ENCODE assay signal across 22 mouse cellular contexts in genomic region chr10:127776011-127776410, GRCm38 (mm10). TPM values are rescaled to one million over a fixed set of nuclear protein-coding genes. Genes with fewer than 3 reads are reported as not detected.
DNase-seq lines count a peak whose midpoint lies in the region; ATAC-seq and TF ChIP-seq lines count a peak whose summit lies in the region.
"Had no signal": no experiment of that assay in that cellular context is flagged by ENCODE, and none has a peak within 500 bp of the region (broad histone marks: within the 10 kb centered on the region; RNA-seq: fewer than 3 reads in every experiment).

Gene Rdh9 (plus strand): TSS chr10:127776386.

- DNase-seq in adrenal gland, postnatal 14 days, result no peak
- DNase-seq in adrenal gland, postnatal 4 days (ENCODE audit: low spot score in 2 of 2), result no peak
- DNase-seq in liver, embryonic 11.5 days (ENCODE audit: low spot score), result no peak
- DNase-seq in liver, postnatal 0 days, result no peak
- DNase-seq in layer of hippocampus, adult 9-10 months (ENCODE audit: low spot score), result no peak
- DNase-seq: adrenal gland, adult 8-10 months; B cell, adult 2 months; cerebellum, adult 11-12 months; cerebellum, adult 9-10 months; cerebellum, postnatal 25 days; heart, adult 2 months had no signal

- no peak within 1 kb of the TSS for H3K9ac ChIP-seq in liver, embryonic 15.5 days
- H3K9ac ChIP-seq in liver, embryonic 11.5 days (ENCODE audit: low read depth, low read length), result no peak within 1 kb of the TSS
- H3K9ac ChIP-seq in liver, postnatal 0 days (replicated peaks), result peak within 1 kb of the TSS; percentile 26; the same call in 1 of the 2 replicates
- H3K9ac ChIP-seq in neural tube, embryonic 15.5 days (replicated peaks), result no peak within 1 kb of the TSS
- H3K9ac ChIP-seq: embryonic facial prominence, embryonic 12.5 days; forebrain, embryonic 15.5 days; heart, embryonic 12.5 days; hindbrain, embryonic 14.5 days had no signal

- no peak for TF ChIP-seq CTCF in liver, postnatal 0 days (IDR thresholded peaks at IDR 0.05; ENCODE audit: low read depth)

- 42% methylated on average over 2 of the region's 2 CpGs for WGBS in liver, embryonic 15.5 days (ENCODE audit: insufficient replicate concordance)
- 67% methylated on average over 2 of the region's 2 CpGs for WGBS in liver, embryonic 11.5 days
- WGBS in liver, postnatal 0 days (ENCODE audit: insufficient replicate concordance), result 48% methylated on average over 2 of the region's 2 CpGs
- 88% methylated on average over 2 of the region's 2 CpGs for WGBS in neural tube, embryonic 15.5 days

- no peaks in the 10 kb centered on the region for H3K9me3 ChIP-seq in liver, embryonic 15.5 days (replicated peaks)
- H3K9me3 ChIP-seq in liver, embryonic 11.5 days (ENCODE audit: control insufficient read depth, low read length), result no peaks in the 10 kb centered on the region
- no peaks in the 10 kb centered on the region for H3K9me3 ChIP-seq in liver, postnatal 0 days (ENCODE audit: low read length)
- no peaks in the 10 kb centered on the region for H3K9me3 ChIP-seq in neural tube, embryonic 15.5 days (replicated peaks)
- H3K9me3 ChIP-seq: embryonic facial prominence, embryonic 12.5 days; forebrain, embryonic 15.5 days; G1E; heart, embryonic 12.5 days; hindbrain, embryonic 10.5 days had no signal

- peak; percentile 82 for TF ChIP-seq EP300 in liver, postnatal 0 days (IDR thresholded peaks at IDR 0.05; ENCODE audit: low read depth)

- H3K4me2 ChIP-seq in liver, embryonic 15.5 days, result no peak within 1 kb of the TSS
- no peak within 1 kb of the TSS for H3K4me2 ChIP-seq in liver, embryonic 11.5 days
- no peak within 1 kb of the TSS for H3K4me2 ChIP-seq in liver, postnatal 0 days (ENCODE audit: low read depth, low read length)
- no peak within 1 kb of the TSS for H3K4me2 ChIP-seq in neural tube, embryonic 15.5 days
- H3K4me2 ChIP-seq: embryonic facial prominence, embryonic 12.5 days; forebrain, embryonic 15.5 days; heart, embryonic 12.5 days; hindbrain, embryonic 14.5 days had no signal

- no peaks in the 10 kb centered on the region for H3K27me3 ChIP-seq in liver, embryonic 15.5 days
- H3K27me3 ChIP-seq in liver, embryonic 11.5 days (replicated peaks; ENCODE audit: control insufficient read depth, insufficient read depth, low read length), result no peaks in the 10 kb centered on the region
- H3K27me3 ChIP-seq in liver, postnatal 0 days (ENCODE audit: insufficient read depth, low read length), result no peaks in the 10 kb centered on the region
- H3K27me3 ChIP-seq in neural tube, embryonic 15.5 days (replicated peaks), result no peaks in the 10 kb centered on the region
- H3K27me3 ChIP-seq: embryonic facial prominence, embryonic 12.5 days; forebrain, embryonic 15.5 days; heart, embryonic 12.5 days had no signal

- no peaks in the 10 kb centered on the region for H3K36me3 ChIP-seq in liver, embryonic 15.5 days (replicated peaks)
- no peaks in the 10 kb centered on the region for H3K36me3 ChIP-seq in liver, embryonic 11.5 days (ENCODE audit: control insufficient read depth, insufficient read depth, low read length)
- H3K36me3 ChIP-seq in liver, postnatal 0 days (replicated peaks; ENCODE audit: insufficient read depth, low read length), result no peaks in the 10 kb centered on the region
- no peaks in the 10 kb centered on the region for H3K36me3 ChIP-seq in neural tube, embryonic 15.5 days
- H3K36me3 ChIP-seq: embryonic facial prominence, embryonic 12.5 days; forebrain, embryonic 15.5 days; G1E; heart, embryonic 12.5 days; hindbrain, embryonic 10.5 days had no signal

- H3K4me3 ChIP-seq in liver, embryonic 15.5 days (replicated peaks), result no peak within 1 kb of the TSS
- no peak within 1 kb of the TSS for H3K4me3 ChIP-seq in liver, embryonic 11.5 days (ENCODE audit: low read depth, low read length)
- H3K4me3 ChIP-seq in liver, postnatal 0 days (ENCODE audit: low read depth, low read length), result no peak within 1 kb of the TSS
- H3K4me3 ChIP-seq in neural tube, embryonic 15.5 days (replicated peaks), result no peak within 1 kb of the TSS
- H3K4me3 ChIP-seq: embryonic facial prominence, embryonic 12.5 days; forebrain, embryonic 15.5 days; heart, adult 2 months; heart, embryonic 12.5 days; hindbrain, embryonic 10.5 days had no signal

- no peak within 1 kb of the TSS for H3K27ac ChIP-seq in liver, embryonic 15.5 days (replicated peaks)
- no peak within 1 kb of the TSS for H3K27ac ChIP-seq in liver, embryonic 11.5 days (ENCODE audit: low read depth, low read length)
- peak within 1 kb of the TSS; percentile 90 for H3K27ac ChIP-seq in liver, postnatal 0 days (ENCODE audit: low read depth)
- no peak within 1 kb of the TSS for H3K27ac ChIP-seq in neural tube, embryonic 15.5 days (replicated peaks)
- H3K27ac ChIP-seq: embryonic facial prominence, embryonic 12.5 days; forebrain, embryonic 15.5 days; heart, adult 2 months; hindbrain, embryonic 10.5 days; hindbrain, embryonic 14.5 days had no signal

- ATAC-seq in liver, embryonic 15.5 days (ENCODE audit: insufficient read depth), result peak; percentile 28; the same call in 1 of the 2 replicates
- no peak for ATAC-seq in liver, embryonic 11.5 days (replicated peaks; ENCODE audit: low FRiP score)
- ATAC-seq in liver, postnatal 0 days, result peak; percentile 96
- ATAC-seq in neural tube, embryonic 15.5 days (ENCODE audit: low FRiP score), result no peak
- ATAC-seq: CD4-positive, CD25-positive, alpha-beta regulatory T cell, adult 4 months; forebrain, embryonic 15.5 days had no signal

- no peaks in the 10 kb centered on the region for H3K4me1 ChIP-seq in liver, embryonic 15.5 days (replicated peaks)
- H3K4me1 ChIP-seq in liver, embryonic 11.5 days (replicated peaks; ENCODE audit: control insufficient read depth, insufficient read depth, low read length), result no peaks in the 10 kb centered on the region
- H3K4me1 ChIP-seq in liver, postnatal 0 days (ENCODE audit: insufficient read depth), result no peaks in the 10 kb centered on the region
- H3K4me1 ChIP-seq in neural tube, embryonic 15.5 days, result no peaks in the 10 kb centered on the region
- H3K4me1 ChIP-seq: embryonic facial prominence, embryonic 12.5 days; forebrain, embryonic 15.5 days; heart, embryonic 12.5 days; hindbrain, embryonic 10.5 days had no signal

RNA-seq across cellular contexts. Expression of gene Rdh9, which starts in this region (rescaled TPM):
- total RNA-seq in adrenal gland, postnatal 14 days (2021), result 1.5 and 21.4 TPM in 2 replicates
- total RNA-seq in adrenal gland, postnatal 4 days (2021), result 1 to 10 TPM in 1 of 2 experiments, not detected in 1; 4.3 TPM
- polyA plus RNA-seq in liver, embryonic 15.5 days (2015; fragmentation: Nextera tagmentation; extraction: Ambion mirVana), result not detected in 2 replicates
- not detected in 2 replicates for polyA plus RNA-seq in liver, embryonic 11.5 days (2014; fragmentation: Nextera tagmentation; extraction: Ambion mirVana)
- 15.7 and 16.7 TPM in 2 replicates for polyA plus RNA-seq in liver, postnatal 0 days (2015; fragmentation: Nextera tagmentation; extraction: Ambion mirVana)
- 0.09 and 0.27 TPM in 2 replicates for polyA plus RNA-seq in neural tube, embryonic 15.5 days (2015; fragmentation: Nextera tagmentation; extraction: Ambion mirVana)
- total RNA-seq: heart, adult 2 months; heart, postnatal 25 days had no signal
- polyA plus RNA-seq: forebrain, embryonic 11.5 days; G1E; hindbrain, embryonic 10.5 days had no signal

Comparison
In these comparisons a context has a peak if more than half of its experiments do, and no peak if none do; other contexts are left out.
1. RNA of gene Rdh9 (polyA plus RNA-seq): 15.7 to 16.7 TPM in liver, postnatal 0 days; 0.09 to 0.27 TPM in neural tube, embryonic 15.5 days, not detected in liver, embryonic 15.5 days and not detected in liver, embryonic 11.5 days; every median in the first group is over 10 times any median in the second.
2. Peak in ATAC-seq in liver, embryonic 15.5 days; RNA of the gene not detected or under 1 TPM.